Mouse (Mus musculus) fat pad, adult 2 months (tissue): ENCODE measurements around the gene Negr1.

Experiments
- DNase-seq: peaks from one replicate; pipeline ENCODE4 v3.0.0-alpha.2; 2011; ENCODE audit warnings: low read depth, low spot score; ENCODE audit errors: extremely low read depth

Negr1 gene

DNA sequence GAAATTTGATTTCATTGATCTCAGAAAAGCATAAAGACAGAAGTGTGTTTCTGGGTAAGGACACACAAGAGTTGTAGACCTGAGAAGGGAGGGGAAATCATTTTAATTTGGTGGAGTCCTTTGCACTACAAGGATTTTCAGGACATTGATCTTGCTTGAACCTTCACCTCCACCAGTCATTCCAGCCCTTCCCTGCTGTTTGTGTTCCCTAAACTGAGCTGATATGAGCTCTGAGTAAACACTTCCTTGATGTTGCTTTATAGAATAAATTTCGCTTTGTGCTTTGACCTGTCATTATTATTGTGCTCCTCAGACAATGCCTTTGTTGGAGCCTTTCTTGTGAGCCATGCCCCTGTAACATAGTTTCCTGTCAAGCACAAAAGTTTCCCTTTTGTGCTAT, 335.0 kb downstream of the Negr1 start:
- no peak for DNase-seq

DNA sequence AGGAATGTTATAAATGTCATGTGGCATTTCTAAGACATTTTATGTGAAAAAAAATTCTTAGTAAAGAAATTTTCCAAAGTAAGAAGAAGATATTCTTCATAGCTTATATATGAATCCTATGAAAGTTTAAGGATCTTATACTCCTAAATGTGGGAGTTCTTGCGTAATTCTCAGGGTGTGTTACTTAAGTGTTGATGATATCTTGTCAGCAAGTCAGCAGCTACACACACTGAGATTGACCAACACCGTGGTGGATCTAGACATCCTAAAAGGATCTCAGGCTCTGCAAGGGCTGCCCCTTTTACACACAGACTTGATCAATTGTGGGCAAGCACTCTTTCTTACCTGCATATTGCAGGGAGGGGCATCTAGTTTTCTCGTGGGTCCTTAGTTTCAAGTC, 339.5 kb downstream of the Negr1 start:
- peak; percentile 30 for DNase-seq

DNA sequence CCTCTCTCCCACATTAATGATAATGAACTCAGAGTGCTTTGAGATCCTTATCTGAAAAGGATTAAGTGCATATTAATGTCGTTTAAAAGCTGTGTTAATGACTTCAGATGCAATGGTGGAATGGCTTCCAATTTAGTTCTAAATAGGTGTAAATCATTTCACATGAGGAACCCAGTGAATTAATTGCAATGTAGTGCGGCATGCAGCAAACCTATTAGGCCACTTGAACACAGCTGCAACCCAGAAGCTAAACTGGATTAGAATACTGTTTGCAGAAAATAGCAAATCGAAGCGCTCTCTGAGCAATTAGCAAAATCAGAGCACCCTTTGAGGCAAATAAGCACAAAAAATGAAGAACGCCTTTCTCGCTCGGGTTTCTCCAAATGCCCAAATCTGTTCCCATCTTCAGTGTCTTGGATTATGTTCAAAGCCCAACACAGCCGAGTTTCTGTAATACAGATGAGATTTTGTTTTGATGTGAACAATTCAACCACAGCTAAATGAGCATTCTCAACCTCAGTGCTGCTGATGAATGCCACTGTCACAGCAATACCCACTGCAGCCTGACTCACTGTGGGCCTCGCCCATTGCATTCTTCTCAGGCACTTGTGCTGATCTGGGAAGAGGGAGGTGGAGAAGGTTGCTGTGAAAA, 342.5 kb downstream of the Negr1 start:
- DNase-seq, result no peak

DNA sequence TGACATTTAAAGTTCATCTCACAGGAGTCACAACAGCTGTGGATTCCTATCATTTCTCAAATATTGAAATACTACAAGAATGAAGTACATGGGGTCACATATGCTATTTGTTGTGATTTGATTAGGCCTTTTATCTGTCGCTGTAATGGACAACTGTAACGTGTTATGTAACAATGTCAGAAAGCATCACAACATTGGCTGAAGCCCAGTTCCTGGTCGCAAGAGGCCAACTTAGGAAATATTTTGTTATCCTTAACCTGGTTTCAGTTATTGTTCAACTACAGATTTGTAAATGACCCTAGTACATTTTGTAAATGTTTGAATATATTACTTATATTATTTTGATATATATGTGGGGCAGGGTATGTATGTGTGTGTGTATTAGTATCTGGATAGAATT, 351.2 kb downstream of the Negr1 start:
- no peak for DNase-seq

DNA sequence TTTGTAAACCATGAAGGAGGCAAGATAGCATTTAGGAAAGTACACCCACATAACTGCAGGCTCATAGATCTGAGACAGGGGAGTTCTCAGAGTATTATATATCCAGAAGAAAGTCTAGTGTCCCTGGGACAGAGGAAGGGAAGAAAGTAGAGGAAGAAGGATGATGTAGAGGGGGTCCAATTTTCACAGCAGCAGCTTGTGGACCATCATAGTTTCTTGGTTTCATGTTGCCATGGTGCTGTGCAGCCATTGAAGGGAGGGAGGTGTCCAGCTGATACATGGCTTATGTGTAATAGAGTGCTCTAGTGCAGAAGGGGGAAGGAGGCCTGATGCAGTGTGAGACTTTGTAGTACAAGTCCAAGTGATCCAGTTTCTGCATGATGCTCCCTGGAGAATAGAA, 359.8 kb downstream of the Negr1 start:
- no peak for DNase-seq

DNA sequence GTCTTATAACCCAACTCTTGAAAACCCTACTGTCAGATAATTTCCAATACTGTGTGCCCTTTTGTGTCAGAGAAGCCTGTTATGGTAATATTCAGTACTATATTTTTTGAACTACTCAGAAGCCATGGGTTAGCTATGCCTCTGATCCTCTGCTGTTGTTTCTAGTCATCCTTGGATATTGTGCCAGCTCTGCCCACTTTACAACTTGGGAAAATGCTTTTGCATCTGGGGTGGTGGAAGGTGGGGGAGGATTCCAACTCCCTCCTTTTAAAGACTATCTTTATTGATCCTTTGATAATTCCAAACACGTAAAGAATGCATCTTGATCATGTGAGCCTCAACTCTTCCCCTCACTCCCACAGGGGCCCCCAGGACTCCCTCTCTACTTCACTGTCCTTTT, 361.6 kb downstream of the Negr1 start:
- no peak for DNase-seq

DNA sequence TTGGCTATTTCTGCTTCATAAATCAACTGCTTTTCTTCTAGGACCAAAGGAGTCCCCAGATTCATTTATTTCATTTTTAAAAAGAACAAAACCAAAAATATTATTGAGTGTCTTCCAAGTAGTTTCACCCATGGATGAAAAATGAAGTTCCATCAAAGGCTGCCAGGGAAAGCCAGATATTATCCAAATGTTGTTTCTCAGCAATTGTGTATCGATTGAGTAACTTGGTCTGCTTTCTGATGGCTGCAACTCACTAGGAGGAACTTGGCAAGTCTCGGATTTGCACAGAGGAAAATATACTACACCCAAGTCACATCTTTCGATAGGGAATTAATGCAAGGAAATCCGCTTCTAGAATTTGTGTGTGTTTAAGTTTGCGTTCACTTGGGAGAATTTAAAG, 363.5 kb downstream of the Negr1 start:
- DNase-seq, result no peak

DNA sequence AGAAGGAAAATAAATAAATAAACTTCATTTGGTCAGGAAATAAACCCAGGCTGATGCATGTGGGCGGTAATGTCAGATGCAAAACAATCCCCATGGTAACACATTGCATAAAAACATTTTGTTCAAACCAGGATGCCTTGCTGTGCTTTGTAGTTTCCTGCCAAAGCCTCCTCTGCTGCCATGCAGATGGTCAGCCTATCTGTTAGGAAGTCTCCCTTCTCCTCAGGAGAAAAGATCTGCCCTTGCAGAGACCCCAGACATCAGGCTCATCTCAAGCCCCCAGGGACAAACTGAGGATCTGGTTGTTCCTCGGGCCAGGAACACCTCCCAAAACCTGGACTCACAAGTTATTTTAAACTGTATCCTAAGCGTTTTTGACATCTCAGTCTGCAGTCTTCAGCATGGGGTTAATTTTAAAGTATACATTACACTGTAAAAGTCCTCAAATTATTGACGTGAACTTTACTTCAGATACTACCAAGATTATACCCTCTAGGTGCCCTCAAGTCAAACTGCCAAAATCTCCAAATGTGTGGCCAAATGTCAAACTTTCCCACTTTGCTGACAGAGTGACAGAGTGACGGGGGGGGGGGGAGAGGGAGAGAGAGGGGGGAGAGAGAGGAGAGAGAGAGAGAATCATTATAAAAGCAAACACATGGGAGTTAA, 366.9 kb downstream of the Negr1 start:
- no peak for DNase-seq

DNA sequence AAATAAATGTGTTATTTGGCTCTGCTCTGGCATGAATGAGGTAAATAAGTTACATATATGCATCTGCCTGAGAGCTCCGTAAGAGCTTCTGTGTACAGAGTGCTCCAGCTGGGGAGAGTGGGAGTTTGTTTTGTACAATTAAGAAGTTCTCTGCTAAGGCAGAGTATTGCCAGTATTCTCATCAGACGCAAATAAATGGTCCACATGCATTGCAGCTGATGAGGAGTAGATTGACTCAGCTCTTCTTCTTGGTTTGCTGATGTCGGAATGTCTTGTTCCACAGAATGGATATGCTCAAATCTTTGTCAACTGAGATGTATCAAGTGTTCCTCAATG, 367.4 kb downstream of the Negr1 start:
- DNase-seq, result no peak

DNA sequence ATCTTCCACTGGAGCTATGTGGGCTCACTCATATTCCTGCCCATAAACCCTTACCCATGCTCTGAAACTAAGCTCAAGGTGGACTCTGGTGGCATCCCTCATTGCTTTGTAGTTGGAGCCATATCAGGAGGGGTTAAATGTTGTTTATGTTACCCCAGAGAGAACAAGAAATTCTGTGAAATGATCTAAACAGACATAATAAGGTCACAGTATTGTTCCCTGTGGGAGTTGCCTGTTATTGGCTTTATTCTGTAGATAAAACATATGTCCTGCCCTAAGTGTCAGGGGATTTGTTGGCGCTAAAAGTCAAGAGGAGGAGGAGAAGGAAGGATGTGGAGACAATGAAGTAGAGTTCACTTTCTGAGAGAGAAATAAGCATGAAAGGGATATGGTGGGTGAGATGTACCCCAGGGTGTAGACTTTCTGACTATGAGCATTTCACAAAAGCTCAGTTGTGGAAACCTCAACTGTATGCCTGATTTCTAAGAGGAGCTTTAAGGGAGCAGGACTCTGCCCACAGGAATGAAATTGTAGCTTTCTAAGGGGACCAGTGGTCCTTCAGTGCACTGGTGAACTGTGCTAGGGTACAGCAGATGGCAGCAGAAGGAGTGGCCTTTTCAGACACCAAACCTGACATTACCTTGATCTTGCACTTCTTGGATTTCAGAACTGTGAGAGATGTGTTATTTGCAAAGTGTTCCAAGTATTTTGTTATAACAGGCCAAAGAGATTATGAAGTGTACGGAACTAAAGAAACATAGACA, 368.3 kb downstream of the Negr1 start:
- DNase-seq, result no peak

DNA sequence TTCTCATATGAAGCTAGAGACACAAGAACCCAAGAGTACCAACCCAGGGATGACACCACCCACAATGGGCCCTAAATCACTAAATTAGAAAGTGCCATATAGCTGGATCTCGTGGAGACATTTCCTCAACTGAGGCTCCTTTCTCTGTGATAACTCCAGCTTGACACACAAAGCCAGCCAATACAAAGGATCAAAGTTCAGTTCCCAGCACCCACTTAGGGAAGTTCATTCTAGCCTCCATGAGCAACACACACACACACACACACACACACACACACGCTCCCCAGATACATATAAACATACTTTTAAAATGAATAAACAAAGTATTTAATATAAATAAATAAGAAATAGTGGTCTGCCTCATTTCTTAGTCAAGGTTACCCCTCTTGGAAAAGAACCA, 369.4 kb downstream of the Negr1 start:
- no peak for DNase-seq

DNA sequence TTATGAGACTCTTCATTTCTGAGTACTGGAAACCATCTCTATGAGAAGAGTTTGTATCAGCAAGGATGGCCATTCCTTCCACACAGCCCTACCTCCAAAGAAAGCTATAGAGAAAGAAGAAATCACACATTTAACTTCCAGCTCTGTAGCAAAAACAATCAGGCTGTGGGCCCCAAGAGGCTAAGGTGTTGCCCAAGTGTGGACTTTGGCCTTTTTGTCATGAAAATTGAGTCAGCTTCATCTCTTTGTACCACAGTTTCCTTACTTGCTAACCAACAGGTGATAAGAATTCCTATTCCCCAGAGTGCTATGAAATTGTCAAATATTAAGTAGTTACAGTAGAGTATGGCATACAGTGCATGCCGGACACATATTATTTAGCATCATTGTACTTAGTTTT, 369.9 kb downstream of the Negr1 start:
- DNase-seq, result no peak

DNA sequence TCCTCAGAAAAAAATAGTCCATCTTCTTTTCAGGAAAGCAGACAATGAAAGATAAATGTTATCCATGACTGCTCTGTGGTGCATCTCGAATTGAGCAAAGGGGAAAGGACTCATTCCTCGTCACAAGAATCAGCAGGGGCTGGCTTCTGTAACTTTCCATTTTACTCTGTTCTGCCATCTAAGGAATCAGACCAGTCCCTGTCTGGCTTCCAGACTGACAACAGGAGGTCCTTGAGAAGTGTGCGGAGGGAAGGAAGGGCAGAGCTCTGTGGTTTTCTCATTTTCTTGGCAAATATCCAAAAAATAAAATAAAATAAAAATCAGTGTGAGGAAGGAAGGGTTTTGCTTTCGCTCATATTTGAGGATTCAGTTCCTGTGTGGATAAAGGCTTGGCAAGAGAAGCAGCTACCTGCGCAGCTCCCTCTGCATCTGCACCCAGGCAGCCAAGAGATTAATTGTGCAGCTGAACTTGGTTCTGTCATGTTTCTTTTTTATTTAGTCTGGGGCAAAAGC, 373.2 kb downstream of the Negr1 start:
- DNase-seq, result no peak

DNA sequence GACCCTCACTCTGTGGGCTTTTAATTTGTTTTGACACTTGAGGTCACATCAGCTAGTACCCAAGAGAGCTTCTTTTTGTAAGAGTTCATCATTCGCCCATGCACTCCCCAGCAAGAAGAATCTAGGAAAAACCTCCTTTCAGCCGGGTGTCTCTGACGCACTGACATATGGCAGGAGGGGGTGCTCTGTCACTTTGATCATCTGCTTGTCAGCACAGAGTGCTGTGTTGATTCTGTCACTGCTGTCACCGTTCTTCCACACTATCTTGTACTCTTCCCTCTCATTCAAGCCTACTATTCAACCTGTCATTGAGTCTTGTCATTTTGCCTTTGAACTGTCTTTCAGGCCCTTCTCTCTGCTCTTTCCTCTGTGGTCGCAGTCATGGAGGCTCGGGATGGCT, 385.8 kb downstream of the Negr1 start:
- DNase-seq, result no peak

DNA sequence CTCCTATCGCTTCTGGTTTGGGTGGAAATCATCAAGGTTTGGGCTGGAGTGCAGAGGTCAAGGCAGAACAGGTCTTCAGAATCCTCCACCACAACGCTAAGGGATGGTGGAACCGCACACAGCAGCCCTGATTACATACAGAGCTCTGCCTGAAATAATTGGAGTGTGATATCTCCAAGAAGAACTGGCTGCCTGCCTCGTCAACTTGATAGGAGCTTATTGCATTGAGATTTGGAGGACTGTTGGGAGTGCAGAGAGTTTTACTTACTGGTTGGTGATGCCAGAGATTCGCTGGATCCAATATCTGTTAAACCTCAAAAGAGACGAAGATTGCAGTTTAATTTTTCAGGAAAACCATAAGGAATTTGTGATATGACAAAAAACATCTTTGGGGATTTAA, 391.4 kb downstream of the Negr1 start:
- no peak for DNase-seq

DNA sequence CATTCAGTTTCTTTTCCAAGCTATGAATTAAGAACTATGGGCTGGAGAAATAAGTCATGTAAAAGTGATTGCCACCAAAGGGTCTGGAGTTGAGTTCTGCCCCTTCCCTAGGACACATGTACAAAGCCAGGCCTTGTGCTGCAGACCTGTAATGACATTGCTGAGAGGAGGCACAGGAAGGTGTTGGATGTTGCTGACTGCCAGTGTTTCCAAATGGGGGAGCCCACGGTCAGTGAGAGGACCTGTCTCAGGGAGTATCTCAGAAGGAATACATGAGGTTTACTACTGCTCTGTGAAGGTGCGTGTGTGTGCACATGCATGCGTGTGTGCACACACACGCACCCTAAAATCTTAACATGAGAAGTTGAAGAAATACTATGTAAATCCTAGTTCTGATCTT, 393.5 kb downstream of the Negr1 start:
- DNase-seq, result no peak

DNA sequence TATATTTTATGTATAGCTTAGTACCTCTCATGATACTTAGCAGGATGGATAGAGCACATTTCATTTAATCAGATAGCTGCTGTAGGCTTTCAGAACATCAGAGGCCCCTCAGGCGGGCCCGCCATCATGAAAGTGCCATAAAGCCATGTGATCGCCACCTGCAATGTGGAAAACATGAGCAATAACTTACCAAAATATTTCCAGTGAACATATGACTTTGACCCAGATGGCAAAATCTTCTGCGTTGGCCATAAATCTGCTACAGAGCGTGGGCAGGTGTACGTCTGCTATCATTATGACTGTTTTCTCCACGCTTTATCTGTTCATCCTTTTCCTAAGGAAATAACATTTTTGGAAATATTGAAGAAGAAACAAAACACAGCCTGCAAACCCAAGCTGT, 397.0 kb downstream of the Negr1 start:
- no peak for DNase-seq

DNA sequence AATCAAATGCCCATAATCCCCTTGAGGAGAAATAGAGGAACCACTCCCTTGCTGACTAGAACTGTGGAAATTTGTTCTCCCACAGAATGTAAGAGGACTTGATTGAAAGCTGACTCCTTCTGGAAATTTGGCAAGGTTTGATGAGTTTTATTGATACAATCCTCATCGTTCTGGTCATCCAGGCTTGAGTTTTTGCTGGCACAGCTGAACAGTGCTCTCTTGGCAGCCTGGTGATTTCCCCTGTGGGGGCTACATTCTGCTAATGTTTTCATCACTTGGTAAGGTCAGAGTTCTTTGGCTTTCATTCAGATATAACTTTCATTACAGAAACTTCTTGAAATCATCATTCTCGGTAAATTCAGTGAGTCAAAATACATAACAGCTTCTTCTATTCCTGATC, 407.2 kb downstream of the Negr1 start:
- no peak for DNase-seq

DNA sequence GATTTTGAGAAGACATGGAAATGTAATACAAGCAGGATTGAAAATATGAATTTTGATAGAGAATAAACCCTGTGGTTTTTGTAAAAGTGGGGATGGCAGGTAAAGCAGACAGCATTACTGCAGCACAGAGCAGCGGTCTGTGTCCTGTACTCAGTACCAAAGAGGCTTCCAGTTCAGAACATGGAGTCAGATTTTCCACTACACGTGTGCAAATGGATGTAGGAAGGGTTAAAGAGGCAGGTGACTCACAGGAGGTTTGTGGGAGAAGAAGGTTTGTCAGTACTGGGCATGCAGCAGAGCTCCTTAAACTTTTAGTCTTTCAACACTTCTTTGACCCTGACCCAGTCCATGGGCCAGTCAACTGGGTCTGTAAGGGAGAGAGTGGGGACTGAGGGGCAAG, 409.5 kb downstream of the Negr1 start:
- no peak for DNase-seq

DNA sequence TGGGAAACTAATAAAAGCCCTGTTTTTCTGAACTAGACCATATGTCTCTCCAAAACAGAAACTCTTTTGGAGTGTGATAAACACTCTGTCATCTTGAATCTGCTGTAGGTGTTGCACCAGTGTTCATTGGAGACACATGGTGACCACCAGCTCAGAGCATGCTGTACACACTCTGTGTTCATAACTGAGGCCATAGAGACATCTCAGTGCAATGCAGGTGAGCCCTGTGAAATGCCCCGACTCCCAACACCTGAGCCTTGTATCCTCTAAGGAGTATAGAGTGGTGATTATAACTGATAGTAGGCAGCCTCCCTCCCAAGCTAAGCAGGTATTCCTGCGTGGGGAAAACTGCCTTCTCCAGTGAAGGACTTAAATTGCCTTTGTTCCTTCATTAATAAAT, 415.2 kb downstream of the Negr1 start:
- DNase-seq, result no peak

DNA sequence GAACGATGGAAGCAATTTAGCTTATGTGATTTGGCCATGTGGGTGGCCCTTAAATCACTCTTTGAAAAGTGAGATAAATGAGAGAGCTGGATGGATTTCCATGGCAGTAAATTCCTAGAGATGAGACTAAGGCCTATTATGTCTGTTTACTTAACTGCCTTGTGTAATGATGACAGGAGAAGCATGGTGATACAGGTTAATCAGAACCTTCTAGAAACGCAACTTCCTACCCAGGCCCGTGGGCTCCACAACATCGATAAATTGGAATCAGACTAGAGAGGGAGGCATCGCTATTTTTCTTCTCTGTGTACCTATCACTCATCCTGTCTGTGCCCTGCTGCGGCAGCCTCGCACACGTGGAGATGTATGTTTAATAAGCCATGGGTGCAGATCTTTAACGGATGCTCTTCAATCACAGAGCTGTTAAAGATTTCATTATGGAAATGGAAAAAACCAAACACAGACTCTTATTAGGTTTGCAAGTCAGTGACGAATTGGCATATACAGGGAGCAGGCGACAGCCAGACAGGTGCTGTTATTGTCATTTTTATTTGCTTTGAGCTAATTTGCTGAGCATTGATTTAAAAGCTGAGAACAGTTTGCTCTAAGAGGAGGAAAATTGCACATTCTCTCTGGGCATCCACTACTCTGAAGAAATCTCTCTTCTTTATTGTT, 418.6 kb downstream of the Negr1 start:
- no peak for DNase-seq

DNA sequence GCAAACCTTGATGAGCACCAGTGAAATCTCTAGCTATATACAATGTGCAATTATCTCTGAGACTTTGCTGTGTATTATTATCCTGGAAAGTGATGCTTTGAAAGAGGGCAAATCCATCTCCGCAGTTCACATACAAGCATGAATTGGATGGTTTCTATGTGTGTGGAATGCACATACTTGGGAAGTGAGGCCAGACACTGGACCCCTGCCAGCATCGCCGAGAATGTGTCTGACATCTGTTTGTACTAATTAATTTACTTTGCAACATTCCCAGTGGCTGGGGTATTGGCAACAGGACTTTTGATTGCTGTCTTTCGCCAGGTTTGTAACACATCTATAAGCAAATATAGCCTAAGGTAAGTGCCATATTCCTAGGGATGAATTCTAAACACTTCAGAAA, 420.5 kb downstream of the Negr1 start:
- DNase-seq, result no peak
